Mouse (Mus musculus) midbrain, embryonic 15.5 days (tissue): ENCODE measurements around the gene Krcc1. TPM values are rescaled to one million over a fixed set of nuclear protein-coding genes. Genes with fewer than 3 reads are reported as not detected.
"Not testable (repeated sequence)": the region's sequence is repeated elsewhere in the genome, so short reads cannot be mapped to it uniquely, and the experiment has no call there.

ENCODE experiments used
- ATAC-seq: fragments of 200-750 bp; cut with Nextera tagmentation; replicated peaks from 2 replicates; pipeline ENCODE4 v1.8.0; 2017; ENCODE audit warnings: moderate TSS enrichment
- H3K27ac ChIP-seq: fragments of 300-500 bp; sonication (generic); 2 replicates; pipeline ENCODE4 v1.5.1; 2015; ENCODE audit warnings: mild to moderate bottlenecking, inconsistent platforms
- H3K27me3 ChIP-seq: fragments of 300-500 bp; sonication (generic); replicated peaks from 2 replicates; pipeline ENCODE4 v1.6.1; 2015; ENCODE audit warnings: inconsistent platforms
- H3K36me3 ChIP-seq: fragments of 300-500 bp; sonication (generic); replicated peaks from 2 replicates; pipeline ENCODE4 v1.6.1; 2015; ENCODE audit warnings: inconsistent platforms
- H3K4me1 ChIP-seq: fragments of 300-500 bp; sonication (generic); 2 replicates; pipeline ENCODE4 v1.6.1; 2015; ENCODE audit warnings: inconsistent platforms
- H3K4me2 ChIP-seq: fragments of 300-500 bp; sonication (generic); 2 replicates; pipeline ENCODE4 v1.6.1; 2015; ENCODE audit warnings: inconsistent platforms, mild to moderate bottlenecking, moderate library complexity
- H3K4me3 ChIP-seq: fragments of 300-500 bp; sonication (generic); 2 replicates; pipeline ENCODE4 v1.5.1; 2015; ENCODE audit warnings: mild to moderate bottlenecking, inconsistent platforms
- H3K9ac ChIP-seq: fragments of 300-500 bp; sonication (generic); 2 replicates; pipeline ENCODE4 v1.6.1; 2015; ENCODE audit warnings: mild to moderate bottlenecking, inconsistent platforms
- H3K9me3 ChIP-seq: fragments of 300-500 bp; sonication (generic); 2 replicates; pipeline ENCODE4 v1.6.1; 2016; ENCODE audit warnings: inconsistent platforms
- WGBS: fragments of 180-500 bp; shearing (Covaris S2); methylation state at CpG from one replicate; pipeline ENCODE4 v1.1.7; 2015; ENCODE audit warnings: mixed read lengths; 5-methylcytosine and 5-hydroxymethylcytosine counted together
- polyA plus RNA-seq: library from polyadenylated mRNA; unstranded; fragments of >200 nt; fragmentation: Nextera tagmentation; extraction: Ambion mirVana; gene quantifications from 2 replicates; pipeline ENCODE4 v1.2.1, GENCODE M21; 2015

Gene Krcc1
- polyA plus RNA-seq, 1 experiment from 2014 or later: 16.9 TPM

GRCm38 (mm10) chr6:71268929-71269685, 2.4 kb upstream of the Krcc1 start:
- WGBS: 62% methylated on average over 7 of the region's 7 CpGs
- Histone ChIP-seq H3K36me3 (no peaks in the 10 kb centered on the region), H3K27me3 (no peaks in the 10 kb centered on the region), H3K9me3 (no peaks in the 10 kb centered on the region), H3K4me3 (no peak overlapping the region), H3K27ac (no peak overlapping the region), H3K9ac (no peak overlapping the region), H3K4me1 (peaks cover 18% of the 10 kb centered on the region), H3K4me2 (no peak overlapping the region)
- ATAC-seq: no peak

GRCm38 (mm10) chr6:71269686-71270050, 1.8 kb upstream of the Krcc1 start:
- not testable (repeated sequence) for H3K9me3 ChIP-seq, H3K4me3 ChIP-seq, H3K4me2 ChIP-seq, H3K27ac ChIP-seq, H3K36me3 ChIP-seq, H3K9ac ChIP-seq, ATAC-seq, H3K27me3 ChIP-seq
- peaks cover 18% of the 10 kb centered on the region for H3K4me1 ChIP-seq
- WGBS: 96% methylated on average over 6 of the region's 6 CpGs

GRCm38 (mm10) chr6:71270301-71271056, 998 bp upstream of the Krcc1 start:
- no peaks in the 10 kb centered on the region for H3K27me3 ChIP-seq
- peaks cover 18% of the 10 kb centered on the region for H3K4me1 ChIP-seq
- peak overlapping the region; percentile 93 for H3K4me3 ChIP-seq
- peak overlapping the region; percentile 97 for H3K27ac ChIP-seq
- 29% methylated on average over 14 of the region's 14 CpGs for WGBS
- H3K9me3 ChIP-seq: no peaks in the 10 kb centered on the region
- ATAC-seq: peak; percentile 48
- peak overlapping the region; percentile 68 for H3K4me2 ChIP-seq
- H3K36me3 ChIP-seq: no peaks in the 10 kb centered on the region
- H3K9ac ChIP-seq: peak overlapping the region; percentile 98

- Histone ChIP-seq H3K4me3 (peak overlapping the region; percentile 93), H3K36me3 (no peaks in the 10 kb centered on the region), H3K4me2 (peak overlapping the region; percentile 68), H3K27ac (peak overlapping the region; percentile 97), H3K4me1 (peaks cover 18% of the 10 kb centered on the region), H3K9ac (peak overlapping the region; percentile 98), H3K9me3 (no peaks in the 10 kb centered on the region), H3K27me3 (no peaks in the 10 kb centered on the region)
- ATAC-seq: peak; percentile 82
- WGBS: 4% methylated on average over 8 of the region's 8 CpGs
Measured at GRCm38 (mm10) chr6:71271057-71271388, 454 bp upstream of the Krcc1 start.

GRCm38 (mm10) chr6:71272316-71272741, 852 bp downstream of the Krcc1 start:
- ATAC-seq: 0 out of 2 replicates have a peak, but pooled peaks have one; percentile 5
- H3K27ac ChIP-seq: peak overlapping the region; percentile 97
- peaks cover 18% of the 10 kb centered on the region for H3K4me1 ChIP-seq
- H3K36me3 ChIP-seq: no peaks in the 10 kb centered on the region
- H3K4me2 ChIP-seq: peak overlapping the region; percentile 68
- H3K9ac ChIP-seq: peak overlapping the region; percentile 98
- under 1% methylated on average over 11 of the region's 11 CpGs for WGBS
- H3K9me3 ChIP-seq: no peaks in the 10 kb centered on the region
- no peaks in the 10 kb centered on the region for H3K27me3 ChIP-seq
- peak overlapping the region; percentile 93 for H3K4me3 ChIP-seq

- Histone ChIP-seq H3K4me2 (no peak overlapping the region), H3K27ac (no peak overlapping the region), H3K4me3 (no peak overlapping the region), H3K36me3 (no peaks in the 10 kb centered on the region), H3K27me3 (no peaks in the 10 kb centered on the region), H3K4me1 (peaks cover 18% of the 10 kb centered on the region), H3K9ac (no peak overlapping the region), H3K9me3 (no peaks in the 10 kb centered on the region)
- ATAC-seq: no peak
- 87% methylated on average over 1 of the region's 1 CpGs for WGBS
Measured at GRCm38 (mm10) chr6:71273715-71274114, 2.2 kb downstream of the Krcc1 start.

- no peak overlapping the region for H3K27ac ChIP-seq
- ATAC-seq: no peak
- H3K4me3 ChIP-seq: no peak overlapping the region
- H3K36me3 ChIP-seq: no peaks in the 10 kb centered on the region
- no peaks in the 10 kb centered on the region for H3K9me3 ChIP-seq
- no peaks in the 10 kb centered on the region for H3K27me3 ChIP-seq
- no peak overlapping the region for H3K9ac ChIP-seq
- 88% methylated on average over 1 of the region's 1 CpGs for WGBS
- peaks cover 18% of the 10 kb centered on the region for H3K4me1 ChIP-seq
- H3K4me2 ChIP-seq: no peak overlapping the region
Measured at GRCm38 (mm10) chr6:71274621-71275020, 3.1 kb downstream of the Krcc1 start.

- no peak overlapping the region for H3K27ac ChIP-seq
- H3K9ac ChIP-seq: no peak overlapping the region
- H3K27me3 ChIP-seq: no peaks in the 10 kb centered on the region
- no peak overlapping the region for H3K4me2 ChIP-seq
- H3K36me3 ChIP-seq: peaks cover 5% of the 10 kb centered on the region; the same call in 1 of the 2 replicates
- H3K4me3 ChIP-seq: no peak overlapping the region
- H3K4me1 ChIP-seq: no peaks in the 10 kb centered on the region
- H3K9me3 ChIP-seq: no peaks in the 10 kb centered on the region
- 76% methylated on average over 1 of the region's 1 CpGs for WGBS
- ATAC-seq: no peak
Measured at GRCm38 (mm10) chr6:71279418-71279817, 7.9 kb downstream of the Krcc1 start.

- Histone ChIP-seq H3K4me2 (no peak overlapping the region), H3K4me1 (no peaks in the 10 kb centered on the region), H3K4me3 (no peak overlapping the region), H3K9ac (no peak overlapping the region), H3K27me3 (no peaks in the 10 kb centered on the region), H3K27ac (no peak overlapping the region), H3K36me3 (no peaks in the 10 kb centered on the region), H3K9me3 (no peaks in the 10 kb centered on the region)
- WGBS: 84% methylated on average over 14 of the region's 14 CpGs
- no peak for ATAC-seq
Measured at GRCm38 (mm10) chr6:71293509-71293908, 22.0 kb downstream of the Krcc1 start.

- Histone ChIP-seq H3K9ac (no peak overlapping the region), H3K4me3 (no peak overlapping the region), H3K4me2 (no peak overlapping the region), H3K9me3 (no peaks in the 10 kb centered on the region), H3K27me3 (no peaks in the 10 kb centered on the region), H3K4me1 (no peaks in the 10 kb centered on the region), H3K36me3 (no peaks in the 10 kb centered on the region), H3K27ac (no peak overlapping the region)
- WGBS: 80% methylated on average over 6 of the region's 6 CpGs
- no peak for ATAC-seq
Measured at GRCm38 (mm10) chr6:71295303-71295702, 23.8 kb downstream of the Krcc1 start.

GRCm38 (mm10) chr6:71298051-71298450, 26.6 kb downstream of the Krcc1 start:
- Histone ChIP-seq H3K9ac (no peak overlapping the region), H3K4me2 (no peak overlapping the region), H3K27ac (no peak overlapping the region), H3K36me3 (no peaks in the 10 kb centered on the region), H3K9me3 (no peaks in the 10 kb centered on the region), H3K4me1 (no peaks in the 10 kb centered on the region), H3K27me3 (no peaks in the 10 kb centered on the region), H3K4me3 (no peak overlapping the region)
- WGBS: 74% methylated on average over 2 of the region's 2 CpGs
- no peak for ATAC-seq

GRCm38 (mm10) chr6:71298751-71299150, 27.3 kb downstream of the Krcc1 start:
- Histone ChIP-seq H3K27me3 (no peaks in the 10 kb centered on the region), H3K36me3 (no peaks in the 10 kb centered on the region), H3K4me1 (no peaks in the 10 kb centered on the region), H3K9ac (no peak overlapping the region), H3K4me3 (no peak overlapping the region), H3K27ac (no peak overlapping the region), H3K9me3 (no peaks in the 10 kb centered on the region), H3K4me2 (no peak overlapping the region)
- ATAC-seq: no peak
- 37% methylated on average over 3 of the region's 3 CpGs for WGBS
